Mouse (Mus musculus): ENCODE measurements around the gene Cys1. TPM values are rescaled to one million over a fixed set of nuclear protein-coding genes. Genes with fewer than 3 reads are reported as not detected.
A peak's percentile ranks its signal among the peaks of the same experiment; 100 is the strongest.

Gene Cys1
- total and polyA plus RNA-seq, 3 experiments = not detected

GRCm38 (mm10) chr12:24686696-24687346 lies 5.2 kb upstream of the Cys1 start:
- peaks cover 59% of the 10 kb centered on the region for H3K27me3 ChIP-seq (ENCODE audit: insufficient read depth, low read length)

DNA sequence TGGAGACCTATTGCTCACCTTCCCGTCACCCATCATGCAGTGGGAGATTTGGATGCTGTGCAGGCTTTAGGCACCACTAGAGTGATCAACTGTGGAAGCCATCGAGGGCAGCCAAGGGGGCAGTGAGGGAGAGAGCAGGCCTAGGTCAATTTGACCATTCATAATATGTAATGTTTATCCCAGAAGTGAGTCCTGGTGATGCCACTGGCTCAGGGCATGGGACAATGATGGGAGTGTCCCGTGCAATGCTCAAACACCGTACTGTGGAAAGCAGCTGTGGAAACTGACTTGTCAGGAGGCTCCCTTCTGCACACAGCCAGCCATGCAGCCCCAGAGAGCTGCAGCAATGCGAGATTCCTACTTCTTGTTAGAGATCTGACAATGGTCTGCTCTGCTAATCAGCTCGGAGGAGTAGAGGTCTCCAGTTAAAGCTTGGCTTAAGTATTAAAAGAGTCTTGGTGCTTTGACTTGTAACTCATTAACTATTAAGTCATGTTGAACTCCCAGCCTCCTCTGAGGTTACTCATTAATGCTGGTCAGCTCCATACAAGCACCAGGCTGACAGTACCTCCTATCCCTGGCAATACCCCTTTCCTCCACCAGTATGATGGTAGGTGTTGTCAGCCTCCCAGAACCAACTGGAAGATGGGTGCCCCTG lies 4.6 kb upstream of the Cys1 start:
- Histone ChIP-seq H3K9me3 (replicated peaks) (no peaks in the 10 kb centered on the region), H3K27me3 (ENCODE audit: insufficient read depth, low read length) (peaks cover 62% of the 10 kb centered on the region), H3K36me3 (replicated peaks) (no peaks in the 10 kb centered on the region), H3K4me1 (ENCODE audit: insufficient read depth, low read depth, low read length) (peaks cover 16% of the 10 kb centered on the region), H3K4me3 (ENCODE audit: low read depth, low read length) (no peak overlapping the region)
- DNase-seq (ENCODE audit: low spot score) (no peak), ATAC-seq (ENCODE audit: extremely low read depth, insufficient number of reproducible peaks, low FRiP score, poor library complexity, severe bottlenecking) (no peak)
- TF ChIP-seq GATA1 (IDR thresholded peaks at IDR 0.05; ENCODE audit: borderline replicate concordance, low read length) = no peak
- TF ChIP-seq CTCF (IDR thresholded peaks at IDR 0.05; ENCODE audit: low read depth, low read length) = no peak
- no peak for TF ChIP-seq POLR2AphosphoS5 (IDR thresholded peaks at IDR 0.05; ENCODE audit: insufficient replicate concordance, low read depth, low read length)
- no peak for TF ChIP-seq TAL1 (conservative IDR thresholded peaks at IDR 0.05; ENCODE audit: low read depth, low read length)
- TF ChIP-seq GATA2 (IDR thresholded peaks at IDR 0.05; ENCODE audit: borderline replicate concordance, low read depth, low read length) = no peak

More at GRCm38 (mm10) chr12:24686696-24687346, 5.2 kb upstream of the Cys1 start:
- DNase-seq (ENCODE audit: low spot score) (no peak), ATAC-seq (ENCODE audit: extremely low read depth, insufficient number of reproducible peaks, low FRiP score, poor library complexity, severe bottlenecking) (no peak)
- TF ChIP-seq GATA2 (IDR thresholded peaks at IDR 0.05; ENCODE audit: borderline replicate concordance, low read depth, low read length) (no peak), TAL1 (conservative IDR thresholded peaks at IDR 0.05; ENCODE audit: low read depth, low read length) (no peak), CTCF (IDR thresholded peaks at IDR 0.05; ENCODE audit: low read depth, low read length) (no peak), GATA1 (IDR thresholded peaks at IDR 0.05; ENCODE audit: borderline replicate concordance, low read length) (no peak), POLR2AphosphoS5 (IDR thresholded peaks at IDR 0.05; ENCODE audit: insufficient replicate concordance, low read depth, low read length) (no peak)
- Histone ChIP-seq H3K9me3 (replicated peaks) (no peaks in the 10 kb centered on the region), H3K4me3 (ENCODE audit: low read depth, low read length) (no peak overlapping the region), H3K4me1 (ENCODE audit: insufficient read depth, low read depth, low read length) (peaks cover 12% of the 10 kb centered on the region), H3K36me3 (replicated peaks) (no peaks in the 10 kb centered on the region)

- DNase-seq (ENCODE audit: low spot score) (no peak), ATAC-seq (ENCODE audit: extremely low read depth, insufficient number of reproducible peaks, low FRiP score, poor library complexity, severe bottlenecking) (no peak)
- Histone ChIP-seq H3K27me3 (ENCODE audit: insufficient read depth, low read length) (peaks cover 77% of the 10 kb centered on the region), H3K4me1 (ENCODE audit: insufficient read depth, low read depth, low read length) (peaks cover 23% of the 10 kb centered on the region), H3K4me3 (ENCODE audit: low read depth, low read length) (no peak overlapping the region), H3K9me3 (replicated peaks) (no peaks in the 10 kb centered on the region), H3K36me3 (replicated peaks) (no peaks in the 10 kb centered on the region)
- TF ChIP-seq CTCF (IDR thresholded peaks at IDR 0.05; ENCODE audit: low read depth, low read length) (no peak), GATA1 (IDR thresholded peaks at IDR 0.05; ENCODE audit: borderline replicate concordance, low read length) (no peak), POLR2AphosphoS5 (IDR thresholded peaks at IDR 0.05; ENCODE audit: insufficient replicate concordance, low read depth, low read length) (no peak), TAL1 (conservative IDR thresholded peaks at IDR 0.05; ENCODE audit: low read depth, low read length) (no peak), GATA2 (IDR thresholded peaks at IDR 0.05; ENCODE audit: borderline replicate concordance, low read depth, low read length) (no peak)
Measured at GRCm38 (mm10) chr12:24683461-24683860, 1.8 kb upstream of the Cys1 start.

DNA sequence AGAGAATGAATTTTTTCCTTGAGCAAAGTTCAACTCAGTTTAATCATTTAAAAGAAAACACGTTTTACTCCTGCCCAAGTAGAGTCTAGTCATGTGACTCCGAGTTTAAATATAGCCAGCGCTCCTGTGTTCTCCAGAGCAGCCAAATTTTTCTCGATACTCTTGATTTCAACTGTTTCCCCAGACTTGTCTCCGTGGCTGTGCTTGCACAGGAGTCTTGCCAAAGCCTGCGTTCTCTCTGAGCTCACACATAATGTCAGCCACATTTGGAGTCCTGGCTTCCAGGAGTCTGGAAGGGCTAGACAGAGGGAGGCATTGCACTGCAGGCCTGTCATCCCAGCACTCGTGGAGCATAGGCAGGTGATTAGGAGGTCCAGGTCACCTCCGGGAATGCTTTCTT lies 950 bp upstream of the Cys1 start:
- no peak for TF ChIP-seq POLR2AphosphoS5 (IDR thresholded peaks at IDR 0.05; ENCODE audit: insufficient replicate concordance, low read depth, low read length)
- DNase-seq (ENCODE audit: low spot score) (no peak), ATAC-seq (ENCODE audit: extremely low read depth, insufficient number of reproducible peaks, low FRiP score, poor library complexity, severe bottlenecking) (no peak)
- Histone ChIP-seq H3K27me3 (ENCODE audit: insufficient read depth, low read length) (peaks cover 75% of the 10 kb centered on the region), H3K9me3 (replicated peaks) (no peaks in the 10 kb centered on the region), H3K4me3 (ENCODE audit: low read depth, low read length) (no peak overlapping the region), H3K4me1 (ENCODE audit: insufficient read depth, low read depth, low read length) (peaks cover 23% of the 10 kb centered on the region), H3K36me3 (replicated peaks) (no peaks in the 10 kb centered on the region)

DNA sequence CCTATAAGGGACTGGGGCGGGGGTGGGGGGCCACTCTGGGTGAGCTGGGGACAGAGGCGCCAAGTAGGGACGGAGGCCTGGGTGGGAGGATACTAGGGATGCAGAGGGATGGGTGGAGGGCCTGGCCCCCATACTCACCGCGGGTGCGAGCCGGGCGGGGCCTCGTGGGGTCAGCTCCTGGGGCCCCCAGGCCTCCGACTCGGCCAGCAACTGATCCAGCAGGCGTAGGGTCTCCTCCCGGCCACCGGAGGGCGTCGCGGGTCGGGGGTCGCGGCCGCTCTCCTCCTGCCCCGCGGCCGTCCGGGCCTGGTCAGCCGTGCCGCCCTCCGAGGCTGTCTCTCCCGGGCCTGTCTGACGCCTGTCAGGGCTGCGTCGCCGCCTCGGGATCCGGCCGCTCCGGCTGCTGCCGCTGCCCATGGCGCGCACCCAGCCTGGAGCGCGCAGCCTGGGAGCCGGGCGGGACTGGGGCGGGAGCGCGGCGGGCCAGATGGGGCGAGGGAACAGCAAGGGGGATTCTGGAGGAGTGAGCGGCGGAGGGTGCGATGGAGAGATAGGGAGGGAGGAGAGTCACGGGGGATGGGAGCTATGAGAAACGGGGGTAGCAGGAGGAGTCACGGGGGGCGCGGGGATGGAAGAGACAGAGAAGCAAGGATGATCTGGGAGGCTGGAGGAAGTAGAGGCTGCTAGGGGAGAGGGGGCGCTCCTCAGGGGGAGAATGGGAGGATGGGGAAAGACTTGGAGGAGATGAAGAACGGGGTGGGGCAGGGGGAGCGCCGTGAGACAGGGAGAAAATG lies 924 bp downstream of the Cys1 start:
- Histone ChIP-seq H3K9me3 (replicated peaks) (no peaks in the 10 kb centered on the region), H3K4me1 (ENCODE audit: insufficient read depth, low read depth, low read length) (peaks cover 26% of the 10 kb centered on the region), H3K4me3 (ENCODE audit: low read depth, low read length) (peak overlapping the region; percentile 54; the same call in 1 of the 2 replicates), H3K36me3 (replicated peaks) (no peaks in the 10 kb centered on the region), H3K27me3 (ENCODE audit: insufficient read depth, low read length) (peaks cover 63% of the 10 kb centered on the region)
- ATAC-seq (ENCODE audit: extremely low read depth, insufficient number of reproducible peaks, low FRiP score, poor library complexity, severe bottlenecking) (no peak), DNase-seq (ENCODE audit: low spot score) (no peak)
- TF ChIP-seq GATA2 (IDR thresholded peaks at IDR 0.05; ENCODE audit: borderline replicate concordance, low read depth, low read length) = no peak
- TF ChIP-seq CTCF (IDR thresholded peaks at IDR 0.05; ENCODE audit: low read depth, low read length) = no peak
- TF ChIP-seq TAL1 (conservative IDR thresholded peaks at IDR 0.05; ENCODE audit: low read depth, low read length) = no peak
- no peak for TF ChIP-seq GATA1 (IDR thresholded peaks at IDR 0.05; ENCODE audit: borderline replicate concordance, low read length)
- no peak for TF ChIP-seq POLR2AphosphoS5 (IDR thresholded peaks at IDR 0.05; ENCODE audit: insufficient replicate concordance, low read depth, low read length)

DNA sequence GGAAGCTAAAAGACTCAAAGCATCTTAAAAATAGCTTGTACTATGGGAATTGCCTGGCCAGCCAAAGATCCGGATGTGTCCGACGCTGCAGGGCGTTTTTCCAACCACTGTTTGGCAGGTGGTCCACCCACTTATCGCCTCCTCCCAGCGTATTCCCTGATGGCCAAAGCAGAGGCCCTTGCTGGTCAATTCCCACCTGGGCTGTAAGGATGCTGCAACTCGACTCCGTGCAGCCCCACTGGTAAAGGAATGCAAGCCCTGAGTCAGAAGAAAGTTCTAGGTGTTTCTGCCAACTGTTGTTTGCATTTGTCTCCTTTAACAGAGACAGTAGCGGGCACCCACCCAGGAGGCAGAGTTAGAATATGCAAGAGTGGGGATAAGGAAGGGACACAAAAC lies 1.5 kb downstream of the Cys1 start:
- Histone ChIP-seq H3K9me3 (replicated peaks) (no peaks in the 10 kb centered on the region), H3K27me3 (ENCODE audit: insufficient read depth, low read length) (peaks cover 59% of the 10 kb centered on the region), H3K4me3 (ENCODE audit: low read depth, low read length) (no peak overlapping the region), H3K4me1 (ENCODE audit: insufficient read depth, low read depth, low read length) (peaks cover 29% of the 10 kb centered on the region), H3K36me3 (replicated peaks) (no peaks in the 10 kb centered on the region)
- no peak for ATAC-seq (ENCODE audit: extremely low read depth, insufficient number of reproducible peaks, low FRiP score, poor library complexity, severe bottlenecking)
- TF ChIP-seq TAL1 (conservative IDR thresholded peaks at IDR 0.05; ENCODE audit: low read depth, low read length) (no peak), GATA1 (IDR thresholded peaks at IDR 0.05; ENCODE audit: borderline replicate concordance, low read length) (no peak), CTCF (IDR thresholded peaks at IDR 0.05; ENCODE audit: low read depth, low read length) (no peak), GATA2 (IDR thresholded peaks at IDR 0.05; ENCODE audit: borderline replicate concordance, low read depth, low read length) (no peak), POLR2AphosphoS5 (IDR thresholded peaks at IDR 0.05; ENCODE audit: insufficient replicate concordance, low read depth, low read length) (no peak)
- no peak for DNase-seq (ENCODE audit: low spot score)

Measured in G1E (cell line).